Mouse (Mus musculus) limb, embryonic 14.5 days (tissue): ENCODE data around the gene Clnk. TPM values are rescaled to one million over a fixed set of nuclear protein-coding genes. Genes with fewer than 3 reads are reported as not detected.

Experiments used
- ATAC-seq: fragments of 200-750 bp; cut with Nextera tagmentation; 2 replicates; pipeline ENCODE4 v1.8.0; 2017; ENCODE audit warnings: low read depth, moderate number of reproducible peaks, moderate TSS enrichment; ENCODE audit not compliant: low FRiP score
- DNase-seq: peaks from one replicate; pipeline ENCODE4 v3.0.0-alpha.2; 2015; ENCODE audit warnings: low spot score
- H3K27ac ChIP-seq: fragments of 300-500 bp; sonication (generic); replicated peaks from 2 replicates; pipeline ENCODE4 v1.5.1; 2014; ENCODE audit warnings: low read depth, mild to moderate bottlenecking, low read length, moderate library complexity, mixed read lengths
- H3K27me3 ChIP-seq: fragments of 300-500 bp; sonication (generic); 2 replicates; pipeline ENCODE4 v1.6.1; 2014; ENCODE audit warnings: low read length, mixed read lengths; ENCODE audit not compliant: control insufficient read depth, insufficient read depth
- H3K36me3 ChIP-seq: fragments of 300-500 bp; sonication (generic); 2 replicates; pipeline ENCODE4 v1.6.1; 2014; ENCODE audit warnings: mild to moderate bottlenecking, low read length, moderate library complexity, mixed read lengths; ENCODE audit not compliant: control insufficient read depth, insufficient read depth
- H3K4me1 ChIP-seq: fragments of 300-500 bp; sonication (generic); 2 replicates; pipeline ENCODE4 v1.6.1; 2014; ENCODE audit warnings: antibody characterized with exemption, low read length, mixed read lengths; ENCODE audit not compliant: control insufficient read depth, insufficient read depth
- H3K4me2 ChIP-seq: fragments of 300-500 bp; sonication (generic); replicated peaks from 2 replicates; pipeline ENCODE4 v1.6.1; 2014; ENCODE audit warnings: low read depth, mild to moderate bottlenecking, low read length, moderate library complexity; ENCODE audit not compliant: severe bottlenecking
- H3K4me3 ChIP-seq: fragments of 300-500 bp; sonication (generic); replicated peaks from 2 replicates; pipeline ENCODE4 v1.5.1; 2014; ENCODE audit warnings: low read length
- H3K9ac ChIP-seq: fragments of 300-500 bp; sonication (generic); 2 replicates; pipeline ENCODE4 v1.6.1; 2014; ENCODE audit warnings: mild to moderate bottlenecking, low read depth, low read length, moderate library complexity; ENCODE audit not compliant: severe bottlenecking
- H3K9me3 ChIP-seq: fragments of 300-500 bp; sonication (generic); 2 replicates; pipeline ENCODE4 v1.6.1; 2016; ENCODE audit warnings: low read length; ENCODE audit not compliant: control insufficient read depth
- POLR2A ChIP-seq: fragments of 200-500 bp; IDR thresholded peaks from 2 replicates; pipeline ENCODE4 v1.8.0; 2012; ENCODE audit warnings: inconsistent platforms, mild to moderate bottlenecking, moderate library complexity, borderline replicate concordance; ENCODE audit not compliant: insufficient read depth, insufficient read length; ENCODE audit errors: extremely low read depth
- WGBS: fragments of 180-500 bp; shearing (Covaris S2); extraction: QIAGEN DNeasy Blood & Tissue Kit; methylation state at CpG from one replicate; pipeline ENCODE4 v1.1.7; 2014; 5-methylcytosine and 5-hydroxymethylcytosine counted together
- polyA plus RNA-seq, 2 experiments: library from polyadenylated mRNA; depleted of rRNA in 1 of 2; stranded (reverse) in 1 of 2; unstranded in 1 of 2; fragments of >200 nt; fragmentation: Nextera tagmentation in 1 of 2; extraction: Ambion mirVana in 1 of 2; gene quantifications; 2 replicates each; pipeline versions ENCODE4 v1.2.1 to v1.2.3; 2012 to 2014

Clnk gene
- 0.18 and 0.24 TPM in 2 replicates for polyA plus RNA-seq (2012; rRNA removed)
- 0.11 and 0.22 TPM in 2 replicates for polyA plus RNA-seq (2014; fragmentation: Nextera tagmentation; extraction: Ambion mirVana)

GRCm38 (mm10) chr5:38876622-38877021 lies at the start of gene Clnk:
Gene Clnk, minus strand, starts transcription at chr5:38876812.
- no peak within 1 kb of the TSS for H3K9ac ChIP-seq
- no peak for TF ChIP-seq POLR2A
- no peak within 1 kb of the TSS for H3K27ac ChIP-seq
- H3K4me2 ChIP-seq = no peak within 1 kb of the TSS
- H3K4me3 ChIP-seq = no peak within 1 kb of the TSS
- 84% methylated on average over 11 of the region's 11 CpGs for WGBS
- H3K9me3 ChIP-seq = no peaks in the 10 kb centered on the region
- peaks cover 2% of the 10 kb centered on the region; the same call in 1 of the 2 replicates for H3K4me1 ChIP-seq
- H3K36me3 ChIP-seq = no peaks in the 10 kb centered on the region
- DNase-seq (no peak), ATAC-seq (no peak)
- H3K27me3 ChIP-seq = no peaks in the 10 kb centered on the region

- TF ChIP-seq POLR2A = no peak
- WGBS = 36% methylated on average over 3 of the region's 3 CpGs
- Histone ChIP-seq H3K36me3 (no peaks in the 10 kb centered on the region), H3K4me3 (no peak overlapping the region), H3K4me2 (no peak overlapping the region), H3K27ac (no peak overlapping the region), H3K4me1 (no peaks in the 10 kb centered on the region), H3K9me3 (no peaks in the 10 kb centered on the region), H3K27me3 (no peaks in the 10 kb centered on the region), H3K9ac (no peak overlapping the region)
- no peak for ATAC-seq
- DNase-seq = no peak
Observed at GRCm38 (mm10) chr5:38905271-38905670, 28.7 kb upstream of the Clnk start.

- WGBS = 89% methylated on average over 3 of the region's 3 CpGs
- no peak overlapping the region for H3K27ac ChIP-seq
- no peak overlapping the region for H3K9ac ChIP-seq
- no peak for DNase-seq
- H3K36me3 ChIP-seq = no peaks in the 10 kb centered on the region
- H3K9me3 ChIP-seq = no peaks in the 10 kb centered on the region
- no peaks in the 10 kb centered on the region for H3K4me1 ChIP-seq
- no peak for ATAC-seq
- no peak overlapping the region for H3K4me2 ChIP-seq
- no peak overlapping the region for H3K4me3 ChIP-seq
- no peaks in the 10 kb centered on the region for H3K27me3 ChIP-seq
- TF ChIP-seq POLR2A = no peak
Observed at GRCm38 (mm10) chr5:38904528-38905044, 28.0 kb upstream of the Clnk start.

GRCm38 (mm10) chr5:38902889-38903288 lies 26.3 kb upstream of the Clnk start:
- H3K9me3 ChIP-seq = no peaks in the 10 kb centered on the region
- no peaks in the 10 kb centered on the region for H3K4me1 ChIP-seq
- no peaks in the 10 kb centered on the region for H3K27me3 ChIP-seq
- WGBS = 72% methylated on average over 3 of the region's 3 CpGs
- H3K4me3 ChIP-seq = no peak overlapping the region
- no peak overlapping the region for H3K27ac ChIP-seq
- no peak overlapping the region for H3K9ac ChIP-seq
- no peak overlapping the region for H3K4me2 ChIP-seq
- no peaks in the 10 kb centered on the region for H3K36me3 ChIP-seq
- DNase-seq (no peak), ATAC-seq (no peak)
- TF ChIP-seq POLR2A = no peak

GRCm38 (mm10) chr5:38899051-38899450 lies 22.4 kb upstream of the Clnk start:
- no peaks in the 10 kb centered on the region for H3K4me1 ChIP-seq

More at GRCm38 (mm10) chr5:38899051-38899450, 22.4 kb upstream of the Clnk start:
- Histone ChIP-seq H3K9me3 (no peaks in the 10 kb centered on the region), H3K27me3 (no peaks in the 10 kb centered on the region), H3K27ac (no peak overlapping the region), H3K36me3 (no peaks in the 10 kb centered on the region), H3K9ac (no peak overlapping the region), H3K4me3 (no peak overlapping the region), H3K4me2 (no peak overlapping the region)
- no peak for DNase-seq
- 78% methylated on average over 2 of the region's 2 CpGs for WGBS
- no peak for TF ChIP-seq POLR2A
- no peak for ATAC-seq
